Mouse (Mus musculus) c-Kit-negative CD71-positive TER-119-positive erythroid progenitor cells, embryonic 14.5 days (primary cell): Measurements from ENCODE around the gene Gpld1.
"Not testable (repeated sequence)": the region's sequence is repeated elsewhere in the genome, so short reads cannot be mapped to it uniquely, and the experiment has no call there.

Experiments used
- DNase-seq: peaks from one replicate; pipeline ENCODE4 v3.0.0-alpha.2; 2013; ENCODE audit warnings: low read depth, low spot score

The Gpld1 gene

GRCm38 (mm10) chr13:24947158-24947557 lies 4.2 kb downstream of the Gpld1 start:
- no peak for DNase-seq

GRCm38 (mm10) chr13:24948870-24949269 lies 5.9 kb downstream of the Gpld1 start:
- no peak for DNase-seq

GRCm38 (mm10) chr13:24952659-24953058 lies 9.7 kb downstream of the Gpld1 start:
- DNase-seq: no peak

- DNase-seq: no peak
Observed at GRCm38 (mm10) chr13:24955091-24955490, 12.1 kb downstream of the Gpld1 start.

- DNase-seq: no peak
Observed at GRCm38 (mm10) chr13:24955500-24955899, 12.5 kb downstream of the Gpld1 start.

GRCm38 (mm10) chr13:24958671-24959070 lies 15.7 kb downstream of the Gpld1 start:
- no peak for DNase-seq

GRCm38 (mm10) chr13:24960084-24960483 lies 17.1 kb downstream of the Gpld1 start:
- DNase-seq: no peak

- no peak for DNase-seq
Observed at GRCm38 (mm10) chr13:24962119-24962518, 19.2 kb downstream of the Gpld1 start.

- DNase-seq: no peak
Observed at GRCm38 (mm10) chr13:24965130-24965845, 22.3 kb downstream of the Gpld1 start.

- no peak for DNase-seq
Observed at GRCm38 (mm10) chr13:24965846-24966201, 22.9 kb downstream of the Gpld1 start.

GRCm38 (mm10) chr13:24971776-24972175 lies 28.8 kb downstream of the Gpld1 start:
- DNase-seq: not testable (repeated sequence)

GRCm38 (mm10) chr13:24976384-24976783 lies 33.4 kb downstream of the Gpld1 start:
- no peak for DNase-seq

GRCm38 (mm10) chr13:24977820-24978342 lies 34.9 kb downstream of the Gpld1 start:
- no peak for DNase-seq

GRCm38 (mm10) chr13:24981031-24981430 lies 38.1 kb downstream of the Gpld1 start:
- DNase-seq: no peak

- no peak for DNase-seq
Observed at GRCm38 (mm10) chr13:24985435-24985834, 42.5 kb downstream of the Gpld1 start.

- DNase-seq: no peak
Observed at GRCm38 (mm10) chr13:24988391-24988790, 45.4 kb downstream of the Gpld1 start.

GRCm38 (mm10) chr13:24989006-24989405 lies 46.1 kb downstream of the Gpld1 start:
- DNase-seq: no peak

GRCm38 (mm10) chr13:24993160-24993559 lies 50.2 kb downstream of the Gpld1 start:
- no peak for DNase-seq

- DNase-seq: no peak
Observed at GRCm38 (mm10) chr13:24999538-24999937, 56.6 kb downstream of the Gpld1 start.

GRCm38 (mm10) chr13:25002965-25003364 lies 60.0 kb downstream of the Gpld1 start:
- no peak for DNase-seq

- DNase-seq: peak; percentile 26
Observed at GRCm38 (mm10) chr13:25007115-25007514, 64.2 kb downstream of the Gpld1 start.

GRCm38 (mm10) chr13:25018316-25018715 lies 75.4 kb downstream of the Gpld1 start:
- no peak for DNase-seq

- peak; percentile 74 for DNase-seq
Observed at GRCm38 (mm10) chr13:25019793-25020539, 77.0 kb downstream of the Gpld1 start, which contains the start of gene Mrs2. TSS of gene Mrs2 (minus strand) at chr13:25020379.
